Mouse (Mus musculus): ENCODE data around the gene Iqca.
A peak's percentile ranks its signal among the peaks of the same experiment; 100 is the strongest.

Gene Iqca

DNA sequence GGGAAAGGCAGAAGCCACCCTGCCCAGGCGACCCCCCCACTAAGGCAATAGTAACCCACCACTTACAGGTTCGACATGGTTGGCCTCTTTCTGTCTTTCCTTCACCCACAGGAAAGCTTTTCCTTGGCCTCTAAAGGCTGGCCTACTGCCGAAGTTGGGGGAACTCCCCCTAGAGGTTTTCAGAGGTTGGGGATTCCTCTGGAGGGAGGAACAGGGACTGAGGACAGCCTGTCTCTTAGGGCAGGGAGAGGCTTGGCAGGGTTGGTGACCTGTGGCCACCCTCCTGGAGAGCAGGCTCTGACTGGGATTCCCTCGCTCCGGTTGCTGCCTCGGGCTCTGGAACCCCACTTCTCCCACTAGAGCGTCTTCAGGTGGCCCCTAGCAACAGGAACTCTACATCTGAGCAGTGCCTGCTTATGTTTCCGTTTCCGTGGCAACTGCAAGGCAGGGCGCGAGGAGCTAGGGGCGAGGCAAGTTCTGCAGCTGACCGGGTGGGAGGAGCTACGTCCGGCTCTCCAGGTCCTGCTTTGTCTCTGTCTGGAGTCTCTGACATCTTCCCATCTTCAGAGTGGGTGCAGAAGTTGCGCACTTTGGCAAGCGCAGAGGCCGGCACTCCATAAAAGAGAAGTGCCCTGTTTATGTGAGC lies at the start of gene Iqca:
Gene Iqca (minus strand): TSS at position 303 of the 646 bp plus-strand sequence.
- peak; percentile 77 to 84 for DNase-seq

DNA sequence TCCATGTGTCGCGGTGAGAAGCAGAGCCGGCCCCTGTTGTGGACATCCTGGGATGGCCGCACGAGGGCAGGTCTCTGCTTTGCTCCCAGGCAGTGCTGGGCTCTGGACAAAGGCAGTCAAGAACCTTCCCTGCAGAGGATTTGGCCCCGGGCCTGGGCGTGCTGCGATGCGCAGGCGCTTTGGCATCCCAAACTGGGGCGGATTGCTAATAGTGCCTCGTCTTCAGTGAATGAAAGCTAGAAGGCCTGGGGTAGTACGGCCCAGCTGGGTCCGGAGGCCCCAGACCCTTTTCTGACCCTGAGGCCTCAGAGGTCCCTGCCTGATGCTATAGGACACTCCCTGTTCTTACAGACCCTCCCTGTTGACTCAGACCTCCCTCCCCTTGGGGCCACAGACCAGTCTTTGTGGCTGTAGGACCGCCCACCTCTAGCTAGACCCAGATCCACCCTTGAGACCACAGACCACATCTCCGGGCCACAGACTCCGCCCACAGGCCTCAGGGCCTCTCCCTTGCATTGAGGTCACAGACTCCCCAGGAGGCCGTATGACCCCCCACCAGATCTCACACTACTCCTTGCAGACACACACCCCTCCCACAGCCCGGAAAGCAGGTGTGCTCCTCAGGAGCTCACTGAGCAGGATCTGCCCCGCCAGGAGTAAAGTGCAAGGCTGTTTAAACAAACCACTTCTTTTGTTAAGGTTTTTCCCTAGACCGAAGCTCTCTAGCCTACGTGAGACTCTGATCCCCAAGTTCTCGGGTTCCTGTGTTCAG lies 49.2 kb upstream of the Iqca start:
- DNase-seq, result peak; percentile 76 to 85

DNA sequence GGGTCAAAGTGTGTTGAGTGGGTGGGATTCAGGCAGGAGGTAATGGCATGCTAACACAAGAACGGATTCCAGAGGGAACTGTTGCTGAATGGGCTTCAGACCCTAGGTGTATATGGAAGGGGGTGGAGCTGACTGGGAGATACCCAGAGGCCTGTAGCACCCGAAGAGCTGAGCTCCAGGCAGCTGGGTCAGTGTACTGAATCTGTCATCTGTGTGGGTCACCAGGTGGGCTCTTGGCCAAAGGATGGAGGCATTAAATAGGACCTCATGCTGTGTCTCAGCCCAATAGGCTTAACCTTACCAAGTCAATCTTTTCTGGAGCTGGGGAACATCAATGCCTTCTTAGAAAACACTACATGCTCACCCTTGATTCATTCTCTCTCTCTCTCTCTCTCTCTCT lies 48.5 kb upstream of the Iqca start:
- DNase-seq, result no peak

DNA sequence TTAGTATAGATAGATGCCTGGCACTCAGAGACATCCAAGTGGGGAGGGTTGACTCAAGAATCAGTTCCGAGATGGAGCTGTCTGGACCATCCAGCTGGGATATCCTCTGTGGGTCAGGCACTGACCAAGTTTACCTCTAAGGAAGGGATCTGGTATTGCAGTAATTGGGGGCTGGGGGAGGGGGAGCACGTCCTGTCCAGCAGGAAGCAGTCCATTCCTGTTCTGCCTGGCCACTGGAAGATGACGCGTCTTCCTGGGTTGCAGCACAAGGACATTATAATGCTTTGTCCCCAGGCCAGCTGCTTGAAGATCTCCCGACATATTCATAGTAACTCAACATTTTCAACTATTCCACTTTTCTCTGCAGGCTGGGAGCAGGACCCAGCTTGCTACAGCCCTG lies 48.0 kb upstream of the Iqca start:
- no peak for DNase-seq

DNA sequence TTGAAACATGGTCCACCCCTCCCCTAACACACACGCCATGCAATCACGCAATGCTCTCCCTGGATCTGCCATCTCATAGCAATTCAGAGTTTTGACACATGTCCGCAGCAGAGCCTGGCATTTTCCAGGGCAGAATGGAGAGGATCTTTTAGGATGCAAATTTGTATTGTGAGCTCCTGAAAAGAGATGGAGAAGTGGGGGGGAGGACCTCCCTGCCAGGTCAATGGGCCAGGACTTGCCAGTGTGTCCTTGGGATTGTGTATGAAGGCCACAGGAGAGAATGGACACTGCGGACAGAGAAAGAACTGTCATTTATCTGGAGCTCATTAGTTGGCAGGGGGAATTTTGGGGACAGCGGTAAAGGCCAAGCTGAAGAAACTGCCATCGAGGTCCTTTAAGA lies 35.8 kb upstream of the Iqca start:
- DNase-seq, result no peak

DNA sequence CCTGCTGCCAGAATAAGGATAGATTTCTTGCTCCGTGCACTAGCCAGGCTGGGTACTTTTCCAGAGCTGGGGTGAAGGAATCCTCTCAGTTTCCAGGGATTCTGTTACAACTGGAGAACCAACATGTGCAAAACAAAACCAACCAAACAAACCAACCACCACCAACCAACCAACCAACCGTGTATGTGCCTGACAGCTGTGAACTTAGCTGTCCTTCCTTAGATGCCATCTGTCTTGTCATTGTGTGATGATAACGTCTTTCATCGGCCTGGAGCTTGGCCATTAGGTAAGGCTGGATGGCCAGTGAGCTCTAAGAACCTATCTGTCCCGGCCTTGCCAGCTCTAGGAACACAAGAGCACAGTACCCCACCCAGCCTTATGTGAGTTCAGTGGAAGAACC lies 33.7 kb upstream of the Iqca start:
- no peak for DNase-seq

DNA sequence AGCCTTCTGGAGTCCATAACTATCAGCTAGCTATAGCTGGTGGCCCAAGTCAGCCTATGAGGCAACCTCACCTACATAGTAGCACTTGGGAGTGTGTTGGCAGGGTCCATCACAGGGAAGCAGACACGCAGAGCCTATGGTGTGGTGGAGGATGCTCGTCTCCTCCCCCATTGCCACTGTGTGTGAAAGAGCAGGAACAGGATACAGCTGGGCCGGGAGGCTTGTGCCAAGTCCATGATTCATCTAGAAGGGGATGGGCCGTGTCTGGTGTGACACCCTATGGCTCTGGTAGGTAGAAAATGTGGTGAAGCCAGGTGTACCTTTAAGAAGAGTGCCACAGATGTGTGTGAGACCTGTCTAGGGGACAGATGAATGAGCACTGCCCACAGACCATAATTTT lies 33.0 kb upstream of the Iqca start:
- no peak for DNase-seq

DNA sequence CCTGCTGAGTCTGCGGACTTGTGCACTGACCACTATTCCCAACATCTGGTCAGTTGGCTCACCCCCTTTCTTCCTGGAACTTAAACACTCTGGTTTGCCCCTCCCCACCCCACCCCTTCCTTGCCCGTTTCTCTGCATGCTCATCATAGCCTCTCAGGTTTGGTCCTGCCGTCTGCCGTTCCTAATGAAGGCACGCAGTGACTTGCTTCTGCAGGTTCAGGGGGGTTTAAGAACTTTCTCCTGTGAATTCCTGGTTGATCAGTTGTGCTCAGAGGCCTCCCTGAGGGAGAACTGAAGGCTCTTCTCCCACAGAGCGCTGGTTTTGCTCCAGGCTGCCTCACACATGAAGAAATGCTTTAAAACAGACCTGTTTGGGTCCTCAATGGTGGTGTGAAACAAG lies 30.4 kb upstream of the Iqca start:
- DNase-seq, result no peak

DNA sequence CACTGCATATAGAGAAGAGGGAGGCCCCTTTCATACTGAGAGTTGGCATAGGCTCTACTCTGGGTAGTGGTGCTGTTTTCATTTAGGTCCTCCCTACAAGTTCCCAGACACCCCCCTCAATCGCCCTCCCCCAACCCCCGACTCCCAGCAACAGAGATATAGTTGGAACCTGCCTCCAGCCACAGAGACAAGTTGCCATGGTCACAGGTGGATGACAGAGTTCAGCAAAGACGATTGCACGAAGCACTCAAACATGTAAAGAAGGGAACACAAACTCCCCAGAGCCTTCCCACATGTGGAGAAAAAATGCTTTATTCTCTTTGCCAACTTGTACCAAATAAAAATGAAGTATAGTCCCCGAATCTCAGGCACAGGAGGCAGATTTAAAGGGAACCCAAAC lies 29.3 kb upstream of the Iqca start:
- DNase-seq, result no peak

DNA sequence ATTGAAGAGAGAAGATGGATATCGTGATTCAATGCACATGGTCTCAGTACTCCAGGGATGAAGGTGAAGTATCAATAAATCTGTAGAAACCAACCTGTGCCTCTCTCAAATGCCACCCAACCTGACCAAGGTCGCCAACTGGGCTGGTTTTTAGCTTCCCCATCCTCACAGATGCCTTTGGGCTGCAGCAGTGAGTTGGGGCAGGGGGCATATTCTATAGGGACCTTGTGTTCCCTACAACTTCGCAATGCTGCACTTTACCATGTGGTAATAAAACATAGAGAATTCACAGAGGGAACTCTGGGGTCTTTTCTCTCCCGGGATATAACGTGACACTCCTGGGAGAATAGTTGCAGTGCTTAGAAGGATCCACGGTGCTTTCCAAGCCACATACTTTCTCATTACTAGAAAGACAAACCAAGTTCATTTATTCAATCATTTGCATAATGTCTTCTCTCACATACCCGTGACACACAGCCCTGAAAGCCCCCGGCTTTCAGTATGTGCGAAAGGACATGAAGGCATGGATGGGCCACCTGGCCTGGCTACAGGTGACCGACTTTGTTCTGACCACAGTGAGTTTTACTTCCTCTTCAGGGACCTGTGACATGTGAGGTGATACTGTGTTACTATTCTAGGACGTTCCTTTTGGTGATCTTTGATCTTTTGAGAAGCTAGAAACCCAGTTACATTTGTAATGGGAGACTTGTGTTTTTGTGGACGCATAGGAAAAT lies 27.9 kb upstream of the Iqca start:
- no peak for DNase-seq

DNA sequence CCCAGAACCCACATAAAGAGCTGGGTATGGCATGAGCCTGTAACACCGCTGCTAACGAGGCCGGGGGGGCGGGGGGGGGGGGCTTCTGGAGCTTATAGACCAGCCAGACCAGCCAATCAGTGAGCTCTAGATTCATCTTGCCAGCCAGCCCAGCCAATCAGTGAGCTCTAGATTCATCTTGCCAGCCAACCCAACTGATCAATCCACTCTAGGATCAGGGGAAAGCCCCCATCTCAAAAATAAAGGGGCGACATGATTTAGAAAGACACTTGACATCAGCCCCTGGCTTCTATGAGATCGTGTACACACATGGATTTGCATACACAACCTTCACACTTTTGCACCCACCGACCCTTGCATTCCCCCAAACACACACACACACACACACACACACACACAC lies 27.3 kb upstream of the Iqca start:
- no peak for DNase-seq

DNA sequence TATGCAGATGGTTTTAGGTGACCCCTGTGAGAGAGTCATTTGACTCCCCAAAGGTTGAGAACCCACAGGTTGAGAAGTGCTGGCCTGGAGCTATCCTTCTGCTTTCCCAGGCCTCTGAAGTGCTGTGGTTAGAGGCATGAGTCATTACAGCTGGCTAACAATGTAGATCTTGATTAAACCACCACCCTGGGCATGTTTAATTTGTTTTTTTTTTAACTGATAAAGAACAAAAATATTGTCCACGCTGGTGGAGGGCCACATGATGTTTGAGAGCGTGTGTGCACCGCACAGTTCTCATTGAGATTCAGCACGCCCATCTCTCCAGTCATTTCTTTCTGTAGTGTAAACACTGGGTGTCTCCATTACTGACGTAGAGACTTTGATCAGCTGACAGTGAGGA lies 24.8 kb upstream of the Iqca start:
- DNase-seq, result no peak

DNA sequence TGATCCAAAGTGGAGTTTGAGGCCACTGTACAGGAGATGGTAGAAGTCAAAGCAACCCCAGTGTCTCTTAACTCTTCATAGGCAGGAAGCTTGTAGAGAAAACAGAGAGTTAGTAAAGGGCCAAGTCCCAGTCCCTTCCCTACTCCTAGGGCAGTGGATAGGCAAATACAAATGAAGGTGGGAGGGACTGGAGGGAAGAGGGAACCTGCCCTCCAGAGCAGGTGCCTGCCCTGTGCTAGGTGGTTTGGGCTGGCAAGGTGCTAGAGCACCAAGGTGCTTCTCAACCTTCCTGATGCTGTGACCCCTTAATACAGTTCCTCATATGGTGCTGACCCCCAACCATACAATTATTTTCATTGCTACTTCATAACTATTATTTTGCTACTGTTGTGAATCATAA lies 24.4 kb upstream of the Iqca start:
- no peak for DNase-seq

DNA sequence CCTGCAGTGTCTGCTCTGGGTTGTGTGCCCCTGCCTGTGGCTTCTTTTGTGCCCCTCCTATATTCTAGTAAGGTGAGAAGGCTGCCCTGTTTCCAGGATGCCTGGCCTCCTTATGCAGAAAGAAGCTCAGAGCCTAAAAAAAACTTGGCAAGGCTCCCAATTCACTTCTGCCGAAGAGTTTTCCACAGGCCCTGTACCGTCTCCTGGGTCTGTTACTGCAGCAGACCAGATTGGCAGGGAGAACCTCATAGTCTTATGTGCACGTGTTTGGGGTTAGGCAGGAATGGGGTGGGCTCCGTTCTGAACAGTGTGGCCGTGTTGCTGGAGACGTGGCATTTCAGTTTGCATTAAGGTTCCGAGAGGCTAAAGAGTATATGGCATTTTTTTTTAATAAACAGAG lies 23.0 kb upstream of the Iqca start:
- DNase-seq, result no peak

DNA sequence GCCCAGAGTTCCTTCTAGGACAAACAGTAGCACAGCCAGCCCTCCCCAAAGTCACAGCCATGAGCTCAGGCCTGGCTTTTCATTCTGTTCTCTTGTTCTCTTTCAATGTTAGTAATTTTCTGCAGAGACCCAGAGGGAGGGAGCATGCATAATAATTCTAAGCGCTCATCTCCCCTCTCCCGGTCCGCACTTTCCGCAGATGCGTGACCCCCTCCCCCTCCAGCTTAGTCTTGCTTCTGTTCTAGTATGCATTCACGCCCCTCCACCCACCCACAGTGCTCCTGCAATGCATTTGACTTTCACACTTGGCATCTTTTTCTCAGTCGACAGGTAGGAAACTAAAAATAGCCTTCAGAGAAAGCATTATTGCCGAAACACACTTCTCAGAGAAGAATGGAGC lies 21.1 kb upstream of the Iqca start:
- DNase-seq, result no peak

DNA sequence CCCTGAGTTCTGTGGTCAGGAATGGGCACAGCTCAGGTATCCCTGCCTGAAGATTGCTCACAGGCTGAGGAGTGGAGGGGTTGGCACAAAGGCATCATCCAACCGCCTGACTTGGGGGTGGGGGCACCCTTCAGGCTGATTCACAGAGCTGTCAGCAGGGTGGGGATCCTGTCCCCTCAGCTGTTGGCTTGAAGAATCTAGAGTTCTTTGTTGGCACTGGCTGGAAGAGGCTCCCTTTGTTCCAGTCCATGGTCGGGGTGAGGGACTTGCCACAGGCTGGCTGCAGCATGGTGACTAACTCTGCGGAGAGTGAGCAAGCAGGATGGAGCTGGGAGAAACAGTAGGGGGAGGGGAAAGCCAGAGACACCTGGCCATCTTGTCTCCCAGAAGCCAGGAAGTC lies 11.1 kb upstream of the Iqca start:
- DNase-seq, result no peak

DNA sequence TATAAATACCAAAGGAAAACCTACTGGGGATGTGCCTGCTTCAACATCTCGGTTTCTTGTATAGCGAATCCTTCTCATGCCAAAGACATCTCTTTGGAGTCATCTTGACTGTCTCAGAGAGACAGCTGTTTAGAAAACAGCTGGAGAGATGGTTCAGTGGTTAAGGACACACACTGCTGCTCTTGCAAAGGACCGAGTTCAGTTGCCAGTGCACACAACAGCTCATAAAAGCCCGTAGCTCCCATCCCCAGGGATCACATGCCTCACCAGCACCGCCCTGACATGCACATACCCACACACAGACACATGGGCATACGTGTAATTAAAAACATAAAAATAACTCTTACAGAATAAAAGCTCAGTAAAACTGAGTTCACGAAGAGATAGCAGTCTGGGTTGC lies 10.0 kb upstream of the Iqca start:
- no peak for DNase-seq

DNA sequence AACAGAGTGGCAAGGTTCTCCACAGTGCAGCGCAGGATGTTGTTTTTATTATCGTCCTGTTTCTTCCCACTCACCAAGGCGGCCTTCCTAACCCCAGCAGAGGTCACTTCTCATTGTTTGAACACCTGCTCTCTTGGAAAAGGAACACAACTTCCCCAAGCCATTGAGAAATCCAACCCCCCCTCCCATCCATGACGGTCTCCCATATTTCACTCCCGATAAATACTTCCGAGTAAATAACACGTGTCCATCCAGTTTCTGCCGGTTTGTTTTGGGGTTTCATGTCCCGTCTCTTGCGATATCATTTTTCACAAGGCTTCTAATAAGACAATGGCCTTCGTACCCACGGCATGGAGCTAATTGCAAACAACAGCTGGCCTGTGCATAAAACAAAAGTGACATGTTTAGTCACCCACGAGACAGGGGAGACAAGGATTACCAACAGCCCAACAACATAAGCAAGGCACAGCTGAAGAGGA lies 9.2 kb upstream of the Iqca start:
- no peak for DNase-seq

DNA sequence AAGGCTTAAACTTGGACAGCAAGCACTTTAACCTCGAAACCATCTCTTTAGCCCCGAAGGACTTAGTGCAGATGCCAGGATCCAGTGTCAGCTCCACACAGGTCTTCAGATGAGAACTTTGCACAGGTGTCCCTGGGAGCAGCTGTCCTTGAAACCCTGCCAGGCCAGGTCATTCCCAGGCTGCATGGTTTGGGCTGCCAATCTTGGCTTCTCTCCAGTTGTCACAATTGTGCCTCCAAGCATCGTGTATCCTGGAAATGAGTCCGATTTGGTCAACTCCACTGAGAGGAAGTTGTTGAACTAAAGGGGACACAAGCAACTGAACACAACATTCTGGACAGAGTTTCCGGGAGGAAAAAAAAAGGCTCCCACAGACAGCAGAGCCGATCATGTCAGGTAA lies 8.4 kb upstream of the Iqca start:
- DNase-seq, result no peak

DNA sequence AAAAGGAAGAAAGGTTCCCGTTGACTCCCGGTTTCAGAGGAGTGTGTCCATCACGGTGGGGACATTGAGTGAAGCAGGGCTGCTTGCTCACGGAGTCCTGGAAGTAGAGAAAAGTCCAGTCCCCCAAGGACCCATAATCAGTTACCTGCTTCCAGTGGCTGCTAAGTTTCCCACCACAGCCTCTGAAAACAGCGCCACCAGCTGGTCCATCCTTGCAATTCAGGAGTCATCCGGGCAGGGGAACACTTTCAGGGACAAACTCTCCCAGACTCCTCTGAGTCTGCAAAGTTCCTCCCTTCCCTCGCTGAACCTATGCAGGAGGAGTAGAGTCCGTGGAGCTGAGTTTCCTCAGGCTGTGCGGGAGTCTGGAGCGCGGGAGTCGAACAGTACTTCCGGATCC lies 6.7 kb upstream of the Iqca start:
- peak in 1 of 2 experiments; percentile 6 for DNase-seq

DNA sequence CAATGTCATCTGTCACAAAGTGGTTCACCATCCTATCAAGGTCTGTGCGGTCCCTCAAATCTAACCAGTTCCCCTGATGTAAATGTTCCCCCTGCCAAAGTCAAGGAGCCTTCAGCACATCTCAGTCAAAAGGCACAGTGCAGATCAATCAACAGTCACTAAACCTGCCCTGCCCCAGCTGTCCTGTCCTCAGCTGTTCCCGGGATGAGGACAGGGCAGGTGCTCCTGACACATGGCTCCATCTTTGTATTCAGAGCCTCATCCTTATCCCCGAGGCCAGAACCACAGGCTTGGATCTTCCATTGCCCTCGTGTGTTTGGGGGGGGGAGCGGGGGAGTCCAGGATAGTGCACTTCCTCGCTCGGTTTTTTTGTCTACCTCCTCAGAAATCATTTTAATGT lies 3.4 kb upstream of the Iqca start:
- no peak for DNase-seq

DNA sequence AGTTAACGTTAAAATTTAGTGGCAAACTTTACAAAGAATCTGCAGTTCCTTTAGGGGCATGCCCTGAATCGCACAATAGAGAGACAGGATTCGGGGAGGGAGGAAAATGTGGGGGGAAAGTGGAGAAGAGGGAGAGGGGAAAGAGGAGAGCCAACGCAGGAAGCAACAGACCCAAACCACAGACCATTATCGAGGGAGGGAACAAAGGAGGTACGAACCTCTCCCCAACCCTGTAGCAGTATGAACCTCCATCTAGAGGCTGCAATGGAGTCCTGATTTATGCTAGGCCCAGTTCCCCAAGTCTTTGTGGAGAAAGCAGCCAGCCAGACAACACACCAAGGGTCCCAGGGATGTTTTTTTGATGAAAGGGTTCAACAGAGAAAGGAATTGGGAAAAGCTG lies 586 bp upstream of the Iqca start:
- DNase-seq, result no peak

DNA sequence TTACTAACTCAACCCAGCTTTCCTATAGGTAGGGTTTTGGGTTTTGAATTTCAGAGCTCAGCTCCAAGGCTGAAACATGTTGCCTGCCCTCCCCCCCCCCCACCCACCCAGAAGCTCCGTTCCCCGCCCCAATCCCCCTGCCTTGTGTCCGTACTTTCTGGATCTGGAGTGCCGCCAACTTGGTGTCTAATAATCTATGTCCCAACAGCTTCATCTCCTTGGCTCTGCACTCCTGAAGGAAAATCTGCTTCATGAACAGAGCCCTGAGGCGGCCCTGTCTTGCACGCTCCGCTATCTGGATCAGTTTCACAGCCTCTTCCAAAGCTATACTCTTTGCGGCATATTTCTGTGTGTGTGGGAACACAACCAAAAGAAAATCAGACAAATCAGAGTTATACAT lies 13.5 kb downstream of the Iqca start:
- DNase-seq, result peak; percentile 25 to 37

DNA sequence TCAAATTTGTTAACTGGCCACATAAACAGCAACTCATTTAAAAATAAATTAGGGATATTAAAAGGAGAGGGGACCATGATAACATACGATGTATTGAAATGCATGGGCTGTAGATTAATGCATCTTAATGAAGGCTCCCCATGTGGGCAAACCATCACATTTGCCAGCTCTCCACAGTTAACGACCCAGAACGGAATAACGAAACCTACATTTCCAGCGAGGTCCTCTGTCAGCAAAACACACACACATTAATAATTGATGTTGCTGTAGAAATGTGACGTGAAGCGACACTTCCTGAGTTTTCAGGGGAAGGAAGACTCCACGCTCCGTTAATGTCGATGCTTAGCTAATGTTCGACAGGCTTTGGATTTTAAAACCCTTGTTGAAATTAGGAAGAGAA lies 20.8 kb downstream of the Iqca start:
- DNase-seq, result no peak

Data from lung, postnatal 4 days (tissue).